Mouse (Mus musculus): Measurements from ENCODE around the gene Dmrt3.

The Dmrt3 gene

GRCm38 (mm10) chr19:25610015-25610410 lies at the start of gene Dmrt3:
TSS of gene Dmrt3 (plus strand) at chr19:25610301.
- no peak for DNase-seq (ENCODE audit: low read depth)

DNA sequence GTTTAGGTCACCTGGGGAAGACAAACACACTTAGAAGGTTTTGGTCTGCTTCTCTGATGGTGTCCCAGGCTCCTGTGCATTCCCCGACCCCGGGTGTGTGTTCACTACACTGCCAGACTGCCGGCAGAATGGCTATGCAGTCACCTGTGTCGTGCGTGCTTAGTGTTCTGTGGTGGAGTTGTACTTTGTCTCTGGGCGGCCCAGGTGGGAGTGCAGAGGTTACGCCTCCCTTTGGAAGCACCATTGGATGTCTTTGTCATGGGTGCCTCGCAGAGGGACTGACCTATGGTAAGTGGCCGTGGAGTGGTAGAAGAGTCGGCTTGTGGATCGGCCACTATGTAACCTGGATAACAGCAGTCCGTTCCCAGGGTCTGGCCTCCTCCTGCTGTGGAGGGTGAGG lies 45.7 kb upstream of the Dmrt3 start:
- DNase-seq (ENCODE audit: low read depth) = no peak

GRCm38 (mm10) chr19:25569778-25570177 lies 40.3 kb upstream of the Dmrt3 start:
- DNase-seq (ENCODE audit: low read depth) = no peak

DNA sequence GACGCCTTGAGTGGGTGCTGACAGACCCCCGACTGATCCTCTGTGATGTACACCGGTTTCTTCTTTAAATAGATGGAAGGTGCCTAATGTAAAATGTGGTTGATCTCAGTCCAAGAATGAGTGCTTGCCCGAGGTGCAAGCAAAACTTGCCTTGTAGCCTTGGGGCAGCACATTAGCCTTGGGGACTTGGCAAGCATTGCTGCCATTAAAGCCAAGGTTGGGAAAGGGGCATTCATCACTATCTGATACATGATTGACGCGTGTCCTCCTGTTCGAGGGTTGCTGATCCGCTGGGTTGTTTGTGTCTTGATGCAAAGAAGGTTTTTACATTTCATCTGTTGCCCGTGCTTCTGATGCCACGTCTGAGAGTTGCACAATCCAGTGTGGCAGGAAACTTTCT lies 35.7 kb upstream of the Dmrt3 start:
- no peak for DNase-seq (ENCODE audit: low read depth)

DNA sequence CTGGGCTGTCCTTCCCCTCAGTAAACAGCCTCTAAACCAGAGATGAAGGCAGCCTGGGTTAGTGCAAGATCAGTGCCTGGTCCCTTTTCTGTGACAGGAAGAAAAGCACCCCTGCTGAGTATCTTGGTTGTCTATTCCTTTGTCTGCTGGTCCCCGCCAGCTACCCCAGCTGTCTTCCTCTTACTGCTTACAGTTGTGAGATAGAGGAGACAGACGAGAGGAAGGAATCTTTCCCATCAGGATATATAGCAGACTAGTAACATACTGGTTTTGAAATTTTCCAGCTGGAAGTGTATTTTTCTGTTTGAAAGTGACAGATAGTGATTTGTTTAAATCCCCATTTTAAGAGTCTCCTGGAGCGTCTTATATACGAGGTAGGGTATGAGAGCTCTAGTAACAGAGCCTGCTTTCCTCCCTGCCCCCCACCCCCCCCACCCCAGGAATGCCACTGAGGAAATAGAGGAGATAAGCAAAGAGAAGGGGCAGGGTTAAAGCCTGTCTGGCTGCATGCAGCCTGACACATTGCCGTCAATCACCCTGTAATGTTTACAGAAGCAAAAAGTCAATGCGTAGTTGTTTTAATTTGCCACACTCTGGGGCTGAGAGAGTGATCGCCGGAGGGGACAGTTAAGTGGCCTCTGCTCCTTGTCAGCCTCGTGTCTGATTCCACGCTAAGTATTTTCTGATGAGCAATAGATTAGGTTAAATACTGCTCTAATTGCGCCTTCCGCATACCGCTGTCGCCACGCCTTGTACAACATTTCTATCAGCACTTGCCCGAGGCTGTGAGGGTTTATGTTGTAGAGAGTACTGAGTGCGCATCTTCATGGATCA lies 34.9 kb upstream of the Dmrt3 start:
- DNase-seq (ENCODE audit: low read depth) = no peak

GRCm38 (mm10) chr19:25578358-25578757 lies 31.7 kb upstream of the Dmrt3 start:
- DNase-seq (ENCODE audit: low read depth) = no peak

DNA sequence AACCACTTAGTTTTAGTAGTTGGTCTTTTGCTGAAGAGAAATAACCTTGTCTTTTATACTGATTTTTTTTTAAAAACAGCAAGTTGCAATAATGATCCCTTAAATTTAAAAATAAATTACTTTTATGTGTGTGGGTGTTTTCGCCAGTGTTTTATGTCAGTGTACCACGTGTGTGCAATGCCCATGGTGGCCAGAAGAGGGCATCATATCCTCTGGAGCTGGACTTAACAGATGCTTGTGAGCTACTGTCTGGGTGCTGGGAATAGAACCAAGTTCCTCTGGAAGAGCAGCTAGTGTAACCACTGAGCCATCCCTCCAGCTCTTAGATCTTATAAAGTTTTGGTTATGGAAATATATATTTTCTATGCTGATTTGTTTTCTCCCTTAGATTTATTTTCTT lies 30.7 kb upstream of the Dmrt3 start:
- no peak for DNase-seq (ENCODE audit: low read depth)

GRCm38 (mm10) chr19:25597717-25598232 lies 12.3 kb upstream of the Dmrt3 start:
- DNase-seq (ENCODE audit: low read depth) = no peak

DNA sequence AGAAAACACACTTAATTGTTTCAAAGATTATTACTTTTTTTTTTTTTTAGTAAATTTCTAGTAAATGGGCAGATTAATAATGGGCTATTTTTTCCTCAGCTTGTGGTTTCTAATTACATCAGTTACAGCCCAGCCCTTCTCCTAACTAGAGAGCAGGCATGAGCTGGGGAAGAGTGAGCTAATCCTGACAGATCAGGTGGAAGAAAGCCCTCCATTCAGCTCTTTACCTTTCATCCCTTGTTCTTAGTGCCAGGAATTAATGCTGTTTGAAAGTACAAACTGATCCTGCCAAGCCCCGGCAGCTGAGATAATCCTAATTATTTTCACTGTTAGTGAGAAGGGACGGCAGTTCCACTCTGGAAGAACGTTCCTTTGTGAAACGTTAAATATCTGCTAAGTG lies 11.5 kb upstream of the Dmrt3 start:
- DNase-seq (ENCODE audit: low read depth) = no peak

GRCm38 (mm10) chr19:25601966-25602365 lies 8.1 kb upstream of the Dmrt3 start:
- DNase-seq (ENCODE audit: low read depth) = no peak

GRCm38 (mm10) chr19:25607461-25608205 lies 2.5 kb upstream of the Dmrt3 start:
- no peak for DNase-seq (ENCODE audit: low read depth)

DNA sequence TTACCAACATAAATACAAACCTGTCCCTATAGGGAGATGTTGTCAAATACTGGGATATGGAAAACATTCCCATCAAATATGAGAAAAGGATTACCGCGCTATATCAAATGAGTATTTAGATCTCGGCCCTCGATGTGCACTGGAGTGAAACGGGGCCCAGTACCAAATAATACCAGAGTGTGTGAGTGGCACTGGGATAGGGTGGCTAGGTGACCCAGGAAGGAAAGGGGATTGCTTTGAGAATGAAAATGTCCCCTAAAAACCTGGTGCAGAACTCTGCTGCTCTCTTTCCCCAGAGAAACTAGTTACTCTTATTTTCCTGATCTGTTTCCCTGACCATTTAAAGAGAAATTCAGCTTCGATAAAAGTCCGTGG lies 1.9 kb upstream of the Dmrt3 start:
- DNase-seq (ENCODE audit: low read depth) = no peak

GRCm38 (mm10) chr19:25608961-25609850 lies 895 bp upstream of the Dmrt3 start:
- no peak for DNase-seq (ENCODE audit: low read depth)

DNA sequence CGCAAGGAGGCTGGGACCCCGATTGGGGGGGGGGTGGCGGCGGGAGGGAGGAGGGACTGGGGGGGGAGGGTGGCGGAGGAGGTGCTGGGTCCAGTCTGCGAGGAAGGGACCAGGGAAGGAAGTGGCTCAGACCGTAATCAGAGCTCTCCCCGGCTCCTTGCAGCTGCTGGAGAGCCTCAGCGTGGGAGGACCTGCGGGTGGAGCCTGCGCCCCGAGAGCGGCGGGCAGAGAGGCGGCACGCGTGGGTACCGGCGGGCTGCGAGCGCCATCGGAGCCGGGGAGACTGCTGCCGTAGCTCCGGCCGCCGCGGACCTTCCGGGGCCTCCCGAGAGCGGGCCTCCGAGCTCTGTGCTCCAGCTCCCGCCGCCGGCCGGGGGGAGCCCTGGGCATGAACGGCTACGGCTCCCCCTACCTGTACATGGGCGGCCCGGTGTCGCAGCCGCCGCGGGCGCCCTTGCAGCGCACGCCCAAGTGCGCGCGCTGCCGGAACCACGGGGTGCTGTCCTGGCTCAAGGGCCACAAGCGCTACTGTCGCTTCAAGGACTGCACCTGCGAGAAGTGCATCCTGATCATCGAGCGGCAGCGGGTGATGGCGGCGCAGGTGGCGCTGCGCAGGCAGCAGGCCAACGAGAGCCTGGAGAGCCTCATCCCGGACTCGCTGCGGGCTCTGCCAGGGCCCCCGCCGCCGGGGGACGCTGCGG lies 460 bp downstream of the Dmrt3 start:
- no peak for DNase-seq (ENCODE audit: low read depth)

- DNase-seq (ENCODE audit: low read depth) = no peak
Measured at GRCm38 (mm10) chr19:25611116-25611515, 1.0 kb downstream of the Dmrt3 start.

GRCm38 (mm10) chr19:25611876-25612805 lies 2.0 kb downstream of the Dmrt3 start:
- no peak for DNase-seq (ENCODE audit: low read depth)

- DNase-seq (ENCODE audit: low read depth) = no peak
Measured at GRCm38 (mm10) chr19:25612806-25613295, 2.8 kb downstream of the Dmrt3 start.

DNA sequence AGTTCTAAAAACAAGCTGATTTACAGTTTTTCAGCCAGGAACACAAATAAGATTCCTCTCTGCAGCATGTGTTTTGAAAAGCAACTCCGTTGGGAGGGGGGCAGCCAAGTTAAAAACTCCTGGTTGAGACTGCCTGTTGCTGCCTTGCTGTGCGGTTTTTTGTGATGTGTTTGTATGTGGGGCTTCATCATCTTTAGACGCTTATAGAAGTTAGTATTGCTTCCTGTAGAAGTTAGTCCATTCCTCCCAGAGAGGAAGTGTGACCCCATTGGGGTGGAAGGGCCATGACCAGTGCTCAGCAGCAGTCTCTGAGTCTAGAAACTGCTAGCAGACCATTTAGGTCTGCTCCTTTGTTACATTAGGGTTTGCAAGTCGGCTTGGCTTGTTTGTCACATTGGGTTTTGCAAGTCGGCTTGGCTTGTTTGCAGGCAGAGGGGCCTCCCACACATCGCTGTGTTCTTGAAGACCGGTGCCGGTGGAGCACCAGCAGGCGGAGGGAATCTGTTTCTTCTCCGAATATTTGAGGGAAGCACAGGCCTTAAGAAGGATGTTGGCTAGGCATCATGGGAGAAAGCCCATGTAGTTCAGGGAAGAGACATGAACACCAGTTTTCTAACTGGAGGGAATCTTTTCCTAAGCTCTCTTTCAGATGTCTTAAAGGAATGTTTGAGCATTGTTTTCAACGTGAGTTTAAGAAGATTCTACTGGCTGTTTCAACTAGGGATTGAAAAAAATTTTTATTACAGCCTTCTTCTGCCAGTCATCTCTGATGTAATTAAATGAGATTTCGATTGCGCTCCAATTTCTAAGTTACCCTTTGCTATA lies 3.6 kb downstream of the Dmrt3 start:
- DNase-seq (ENCODE audit: low read depth) = no peak

GRCm38 (mm10) chr19:25615889-25616288 lies 5.8 kb downstream of the Dmrt3 start:
- no peak for DNase-seq (ENCODE audit: low read depth)

All from c-Kit-positive CD71-negative TER-119-negative erythroid progenitor cells, embryonic 14.5 days (primary cell).